Mouse (Mus musculus) bone marrow, adult 2 months (tissue): ENCODE results near the gene Acsf2. TPM values are rescaled to one million over a fixed set of nuclear protein-coding genes. Genes with fewer than 3 reads are reported as not detected.

Experiments
- H3K27ac ChIP-seq: fragments of 200-500 bp; 2 replicates; pipeline ENCODE4 v1.5.1; 2012; ENCODE audit warnings: low read depth, mild to moderate bottlenecking, control low read depth, inconsistent platforms, low read length; ENCODE audit not compliant: control insufficient read depth, poor library complexity, insufficient read depth
- H3K4me1 ChIP-seq: fragments of 200-500 bp; 2 replicates; pipeline ENCODE4 v1.6.1; 2011; ENCODE audit warnings: low read length; ENCODE audit not compliant: control insufficient read depth, insufficient read depth
- H3K4me3 ChIP-seq: fragments of 200-500 bp; replicated peaks from 2 replicates; pipeline ENCODE3; 2011; ENCODE audit warnings: mild to moderate bottlenecking, low read depth, low read length, control low read depth; ENCODE audit not compliant: control insufficient read depth
- CTCF ChIP-seq: fragments of 200-500 bp; IDR thresholded peaks from 2 replicates; pipeline ENCODE4 v1.5.1; 2011; ENCODE audit warnings: low read length, control low read depth; ENCODE audit not compliant: control insufficient read depth, insufficient read depth
- POLR2A ChIP-seq: fragments of 200-500 bp; IDR thresholded peaks from 2 replicates; pipeline ENCODE4 v1.6.1; 2011; ENCODE audit warnings: low read depth, mild to moderate bottlenecking, control low read depth, low read length, borderline replicate concordance; ENCODE audit not compliant: control insufficient read depth
- WGBS: fragments of 180-500 bp; shearing (Covaris S2); methylation state at CpG from one replicate; pipeline ENCODE4 v1.1.7; 2018; 5-methylcytosine and 5-hydroxymethylcytosine counted together
- polyA plus RNA-seq: library from polyadenylated mRNA; stranded (reverse); fragments of >200 nt; gene quantifications from 2 replicates; pipeline ENCODE4 v1.2.4, GENCODE M21; 2011; ENCODE audit warnings: low replicate concordance; ENCODE audit not compliant: missing spikeins, insufficient read depth, insufficient read length

Acsf2 gene
- polyA plus RNA-seq, 1 experiment = 13.6 TPM

- Histone ChIP-seq H3K4me3 (no peak overlapping the region), H3K4me1 (no peaks in the 10 kb centered on the region), H3K27ac (no peak overlapping the region)
- 69% methylated on average over 5 of the region's 5 CpGs for WGBS
- TF ChIP-seq POLR2A (no peak), CTCF (no peak)
Observed at GRCm38 (mm10) chr11:94563383-94563782, 38.3 kb downstream of the Acsf2 start.

- TF ChIP-seq POLR2A = no peak
- no peak for TF ChIP-seq CTCF
- H3K4me3 ChIP-seq = no peak overlapping the region
- WGBS = 87% methylated on average over 3 of the region's 3 CpGs
- H3K27ac ChIP-seq = no peak overlapping the region
- no peaks in the 10 kb centered on the region; the same call in 1 of the 2 replicates for H3K4me1 ChIP-seq
Observed at GRCm38 (mm10) chr11:94558226-94558625, 43.4 kb downstream of the Acsf2 start.

GRCm38 (mm10) chr11:94550442-94550744 is 51.3 kb downstream of the Acsf2 start:
- TF ChIP-seq POLR2A = no peak
- no peak for TF ChIP-seq CTCF
- Histone ChIP-seq H3K4me3 (no peak overlapping the region), H3K4me1 (no peaks in the 10 kb centered on the region; the same call in 1 of the 2 replicates), H3K27ac (no peak overlapping the region)
- WGBS = 23% methylated on average over 5 of the region's 5 CpGs

- Histone ChIP-seq H3K4me1 (no peaks in the 10 kb centered on the region; the same call in 1 of the 2 replicates), H3K4me3 (no peak overlapping the region), H3K27ac (no peak overlapping the region)
- TF ChIP-seq CTCF (no peak), POLR2A (no peak)
- 20% methylated on average over 10 of the region's 10 CpGs for WGBS
Observed at GRCm38 (mm10) chr11:94549691-94550441, 51.8 kb downstream of the Acsf2 start.

GRCm38 (mm10) chr11:94548888-94549690 is 52.6 kb downstream of the Acsf2 start, which contains the start of gene Rsad1:
Gene Rsad1, minus strand, starts transcription at chr11:94549255.
- H3K27ac ChIP-seq = peak within 1 kb of the TSS; percentile 69
- TF ChIP-seq POLR2A (peak; percentile 33; the same call in 1 of the 2 replicates), CTCF (peak; percentile 88)
- WGBS = 1% methylated on average over 49 of the region's 49 CpGs

GRCm38 (mm10) chr11:94548041-94548784 is 53.5 kb downstream of the Acsf2 start:
- no peaks in the 10 kb centered on the region; the same call in 1 of the 2 replicates for H3K4me1 ChIP-seq
- 4% methylated on average over 24 of the region's 24 CpGs for WGBS
- H3K4me3 ChIP-seq = peak overlapping the region; percentile 74
- TF ChIP-seq CTCF (no peak), POLR2A (no peak)
- H3K27ac ChIP-seq = no peak overlapping the region

More at GRCm38 (mm10) chr11:94548888-94549690, 52.6 kb downstream of the Acsf2 start, which contains the start of gene Rsad1:
- H3K4me1 ChIP-seq = no peaks in the 10 kb centered on the region; the same call in 1 of the 2 replicates
- H3K4me3 ChIP-seq = peak within 1 kb of the TSS; percentile 74

GRCm38 (mm10) chr11:94547271-94547670 is 54.4 kb downstream of the Acsf2 start:
- whole genome bisulfite sequencing = 85% methylated on average over 6 of the region's 6 CpGs
- Histone ChIP-seq H3K27ac (no peak overlapping the region), H3K4me3 (no peak overlapping the region), H3K4me1 (no peaks in the 10 kb centered on the region; the same call in 1 of the 2 replicates)
- TF ChIP-seq POLR2A = no peak
- no peak for TF ChIP-seq CTCF

GRCm38 (mm10) chr11:94546381-94546780 is 55.3 kb downstream of the Acsf2 start:
- no peak overlapping the region for H3K4me3 ChIP-seq
- 93% methylated on average over 5 of the region's 5 CpGs for WGBS
- TF ChIP-seq CTCF (no peak), POLR2A (no peak)

More at GRCm38 (mm10) chr11:94546381-94546780, 55.3 kb downstream of the Acsf2 start:
- Histone ChIP-seq H3K27ac (no peak overlapping the region), H3K4me1 (no peaks in the 10 kb centered on the region; the same call in 1 of the 2 replicates)
